Mouse (Mus musculus) stomach, embryonic 14.5 days (tissue): ENCODE results near the gene Prkar1a. TPM values are rescaled to one million over a fixed set of nuclear protein-coding genes. Genes with fewer than 3 reads are reported as not detected.
A peak's percentile ranks its signal among the peaks of the same experiment; 100 is the strongest.

Experiments used
- ATAC-seq: fragments of 200-750 bp; cut with Nextera tagmentation; 2 replicates; pipeline ENCODE4 v1.8.0; 2017; ENCODE audit warnings: low read depth, moderate TSS enrichment; ENCODE audit not compliant: insufficient number of reproducible peaks, insufficient read depth, low FRiP score
- H3K27ac ChIP-seq: fragments of 300-500 bp; sonication (generic); 2 replicates; pipeline ENCODE4 v1.5.1; 2014; ENCODE audit warnings: mild to moderate bottlenecking, low read length, moderate library complexity, mixed read lengths
- H3K27me3 ChIP-seq: fragments of 300-500 bp; sonication (generic); 2 replicates; pipeline ENCODE4 v1.6.1; 2014; ENCODE audit warnings: low read length, control low read depth, mixed read lengths; ENCODE audit not compliant: control insufficient read depth, insufficient read depth
- H3K36me3 ChIP-seq: fragments of 300-500 bp; sonication (generic); 2 replicates; pipeline ENCODE4 v1.6.1; 2014; ENCODE audit warnings: mild to moderate bottlenecking, control low read depth, low read length, moderate library complexity, mixed read lengths; ENCODE audit not compliant: control insufficient read depth, insufficient read depth
- H3K4me1 ChIP-seq: fragments of 300-500 bp; sonication (generic); 2 replicates; pipeline ENCODE4 v1.6.1; 2014; ENCODE audit warnings: low read length, control low read depth, mixed read lengths; ENCODE audit not compliant: control insufficient read depth, insufficient read depth
- H3K4me2 ChIP-seq: fragments of 300-500 bp; sonication (generic); replicated peaks from 2 replicates; pipeline ENCODE4 v1.6.1; 2014; ENCODE audit warnings: low read depth, low read length, control low read depth
- H3K4me3 ChIP-seq: fragments of 300-500 bp; sonication (generic); 2 replicates; pipeline ENCODE4 v1.5.1; 2014; ENCODE audit warnings: low read depth, low read length, control low read depth
- H3K9ac ChIP-seq: fragments of 300-500 bp; sonication (generic); replicated peaks from 2 replicates; pipeline ENCODE4 v1.6.1; 2014; ENCODE audit warnings: low read depth, mild to moderate bottlenecking, control low read depth, low read length, moderate library complexity, mixed read lengths
- H3K9me3 ChIP-seq: fragments of 300-500 bp; sonication (generic); 2 replicates; pipeline ENCODE4 v1.6.1; 2016; ENCODE audit warnings: low read depth, low read length, control low read depth; ENCODE audit not compliant: control insufficient read depth
- WGBS: fragments of 180-500 bp; shearing (Covaris S2); extraction: QIAGEN DNeasy Blood & Tissue Kit; methylation state at CpG from one replicate; pipeline ENCODE4 v1.1.7; 2014; 5-methylcytosine and 5-hydroxymethylcytosine counted together
- polyA plus RNA-seq: library from polyadenylated mRNA; unstranded; fragments of >200 nt; fragmentation: Nextera tagmentation; extraction: Ambion mirVana; gene quantifications from 2 replicates; pipeline ENCODE4 v1.2.1, GENCODE M21; 2014

Gene Prkar1a
- 340 and 351 TPM in 2 replicates for polyA plus RNA-seq

GRCm38 (mm10) chr11:109649206-109649605 is at the start of gene Prkar1a:
Gene Prkar1a (plus strand): TSS chr11:109649405.
- Histone ChIP-seq H3K36me3 (peaks cover 6% of the 10 kb centered on the region), H3K27ac (peak within 1 kb of the TSS; percentile 96), H3K27me3 (no peaks in the 10 kb centered on the region), H3K4me1 (peaks cover 23% of the 10 kb centered on the region), H3K4me2 (peak within 1 kb of the TSS; percentile 85), H3K4me3 (peak within 1 kb of the TSS; percentile 92), H3K9me3 (no peaks in the 10 kb centered on the region), H3K9ac (peak within 1 kb of the TSS; percentile 79)
- 13% methylated on average over 8 of the region's 8 CpGs for WGBS
- ATAC-seq = no peak

- Histone ChIP-seq H3K9ac (no peak overlapping the region), H3K27me3 (no peaks in the 10 kb centered on the region), H3K4me2 (no peak overlapping the region), H3K9me3 (no peaks in the 10 kb centered on the region), H3K4me1 (peaks cover 19% of the 10 kb centered on the region), H3K4me3 (no peak overlapping the region), H3K27ac (no peak overlapping the region), H3K36me3 (no peaks in the 10 kb centered on the region)
- WGBS = 82% methylated on average over 6 of the region's 6 CpGs
- ATAC-seq = no peak
These were observed 41.6 kb upstream of the Prkar1a start for GRCm38 (mm10) chr11:109607600-109607999.

GRCm38 (mm10) chr11:109608976-109609625 is 40.1 kb upstream of the Prkar1a start:
- Histone ChIP-seq H3K4me2 (no peak overlapping the region), H3K4me3 (no peak overlapping the region), H3K9me3 (no peaks in the 10 kb centered on the region), H3K4me1 (peaks cover 19% of the 10 kb centered on the region), H3K36me3 (no peaks in the 10 kb centered on the region), H3K27ac (no peak overlapping the region), H3K9ac (no peak overlapping the region), H3K27me3 (no peaks in the 10 kb centered on the region)
- WGBS = 63% methylated on average over 6 of the region's 6 CpGs
- no peak for ATAC-seq

GRCm38 (mm10) chr11:109610046-109610794 is 39.0 kb upstream of the Prkar1a start:
- Histone ChIP-seq H3K9me3 (no peaks in the 10 kb centered on the region), H3K36me3 (no peaks in the 10 kb centered on the region), H3K9ac (peak overlapping the region; percentile 64), H3K4me2 (peak overlapping the region; percentile 72), H3K4me1 (peaks cover 19% of the 10 kb centered on the region), H3K4me3 (peak overlapping the region; percentile 84), H3K27me3 (no peaks in the 10 kb centered on the region), H3K27ac (peak overlapping the region; percentile 69)
- no peak for ATAC-seq
- WGBS = 17% methylated on average over 9 of the region's 9 CpGs

GRCm38 (mm10) chr11:109610795-109611302 is 38.4 kb upstream of the Prkar1a start:
- Histone ChIP-seq H3K36me3 (no peaks in the 10 kb centered on the region), H3K4me1 (peaks cover 19% of the 10 kb centered on the region), H3K9ac (peak overlapping the region; percentile 64), H3K27me3 (no peaks in the 10 kb centered on the region), H3K9me3 (no peaks in the 10 kb centered on the region), H3K4me2 (peak overlapping the region; percentile 72), H3K4me3 (peak overlapping the region; percentile 84), H3K27ac (peak overlapping the region; percentile 69)
- WGBS = under 1% methylated on average over 26 of the region's 26 CpGs
- peak; percentile 20 for ATAC-seq

- peak within 1 kb of the TSS; percentile 69 for H3K27ac ChIP-seq
- under 1% methylated on average over 58 of the region's 58 CpGs for WGBS
- ATAC-seq = peak; percentile 97
- H3K9ac ChIP-seq = peak within 1 kb of the TSS; percentile 64
- no peaks in the 10 kb centered on the region for H3K36me3 ChIP-seq
- H3K4me1 ChIP-seq = peaks cover 19% of the 10 kb centered on the region
- H3K9me3 ChIP-seq = no peaks in the 10 kb centered on the region
- no peaks in the 10 kb centered on the region for H3K27me3 ChIP-seq
- peak within 1 kb of the TSS; percentile 72 for H3K4me2 ChIP-seq
- H3K4me3 ChIP-seq = peak within 1 kb of the TSS; percentile 84
These were observed 37.7 kb upstream of the Prkar1a start, which contains the start of gene Wipi1 for GRCm38 (mm10) chr11:109611303-109612149. Gene Wipi1 (minus strand): TSS chr11:109611967.

GRCm38 (mm10) chr11:109612871-109613529 is 36.2 kb upstream of the Prkar1a start:
- ATAC-seq = no peak
- H3K4me2 ChIP-seq = no peak overlapping the region
- H3K36me3 ChIP-seq = no peaks in the 10 kb centered on the region
- no peaks in the 10 kb centered on the region for H3K9me3 ChIP-seq
- no peak overlapping the region for H3K4me3 ChIP-seq
- peaks cover 19% of the 10 kb centered on the region for H3K4me1 ChIP-seq
- H3K9ac ChIP-seq = no peak overlapping the region
- WGBS = 63% methylated on average over 7 of the region's 7 CpGs
- H3K27ac ChIP-seq = no peak overlapping the region
- no peaks in the 10 kb centered on the region for H3K27me3 ChIP-seq
